Mouse (Mus musculus) liver, postnatal 0 days (tissue): ENCODE measurements at regions not wholly inside any gene's neighbourhood (a gene's known extent, or its start where the extent isn't known, plus 50 kb on each side); places are given as distances from the start of the nearest gene placed in this dataset.

Experiments
- ATAC-seq: fragments of 200-750 bp; cut with Nextera tagmentation; 2 replicates; pipeline ENCODE4 v1.8.0; 2017; ENCODE audit warnings: mild to moderate bottlenecking, moderate library complexity
- DNase-seq: peaks from one replicate; pipeline ENCODE4 v3.0.0-alpha.2; 2016
- H3K27ac ChIP-seq: fragments of 300-500 bp; sonication (generic); 2 replicates; pipeline ENCODE4 v1.5.1; 2014; ENCODE audit warnings: antibody characterized with exemption, moderate library complexity, mild to moderate bottlenecking, low read depth
- H3K27me3 ChIP-seq: fragments of 300-500 bp; sonication (generic); 2 replicates; pipeline ENCODE4 v1.6.1; 2014; ENCODE audit warnings: low read length, control low read depth, mixed read lengths; ENCODE audit not compliant: insufficient read depth
- H3K36me3 ChIP-seq: fragments of 300-500 bp; sonication (generic); replicated peaks from 2 replicates; pipeline ENCODE4 v1.6.1; 2014; ENCODE audit warnings: mild to moderate bottlenecking, control low read depth, low read length, moderate library complexity, mixed read lengths; ENCODE audit not compliant: insufficient read depth
- H3K4me1 ChIP-seq: fragments of 300-500 bp; sonication (generic); 2 replicates; pipeline ENCODE4 v1.6.1; 2014; ENCODE audit warnings: antibody characterized with exemption, mild to moderate bottlenecking, control low read depth; ENCODE audit not compliant: insufficient read depth
- H3K4me2 ChIP-seq: fragments of 300-500 bp; sonication (generic); 2 replicates; pipeline ENCODE4 v1.6.1; 2014; ENCODE audit warnings: low read depth, mild to moderate bottlenecking, low read length, moderate library complexity, mixed read lengths
- H3K4me3 ChIP-seq: fragments of 300-500 bp; sonication (generic); 2 replicates; pipeline ENCODE4 v1.5.1; 2014; ENCODE audit warnings: low read depth, low read length
- H3K9ac ChIP-seq: fragments of 300-500 bp; sonication (generic); replicated peaks from 2 replicates; pipeline ENCODE4 v1.6.1; 2014; ENCODE audit warnings: mild to moderate bottlenecking, moderate library complexity
- H3K9me3 ChIP-seq: fragments of 300-500 bp; sonication (generic); 2 replicates; pipeline ENCODE4 v1.6.1; 2016; ENCODE audit warnings: mild to moderate bottlenecking, control low read depth, low read length, mixed read lengths
- CTCF ChIP-seq: sonication (generic); IDR thresholded peaks from 2 replicates; pipeline ENCODE4 v1.5.1; 2016; ENCODE audit warnings: antibody characterized with exemption, low read depth
- EP300 ChIP-seq: IDR thresholded peaks from 2 replicates; pipeline ENCODE4 v1.6.1; 2016; ENCODE audit warnings: antibody characterized with exemption, low read depth, mild to moderate bottlenecking
- WGBS: fragments of 180-500 bp; shearing (Covaris S2); extraction: QIAGEN DNeasy Blood & Tissue Kit; methylation state at CpG from one replicate; pipeline ENCODE4 v1.1.7; 2014; ENCODE audit not compliant: insufficient replicate concordance; 5-methylcytosine and 5-hydroxymethylcytosine counted together

- ATAC-seq (no peak), DNase-seq (no peak)
- no peaks in the 10 kb centered on the region for H3K36me3 ChIP-seq
- no peak overlapping the region for H3K4me3 ChIP-seq
- H3K27me3 ChIP-seq = no peaks in the 10 kb centered on the region
- no peaks in the 10 kb centered on the region for H3K4me1 ChIP-seq
- no peak overlapping the region for H3K9ac ChIP-seq
- 61% methylated on average over 11 of the region's 12 CpGs for WGBS
- TF ChIP-seq CTCF (no peak), EP300 (no peak)
- no peaks in the 10 kb centered on the region for H3K9me3 ChIP-seq
- no peak overlapping the region for H3K27ac ChIP-seq
- H3K4me2 ChIP-seq = no peak overlapping the region
Observed at GRCm38 (mm10) chr15:88399989-88400388, 200.1 kb upstream of the Zdhhc25 start.

GRCm38 (mm10) chr15:88400787-88401186 is 199.3 kb upstream of the Zdhhc25 start:
- DNase-seq = no peak
- Histone ChIP-seq H3K27ac (no peak overlapping the region), H3K4me3 (no peak overlapping the region), H3K4me1 (no peaks in the 10 kb centered on the region), H3K4me2 (no peak overlapping the region), H3K9me3 (no peaks in the 10 kb centered on the region), H3K36me3 (no peaks in the 10 kb centered on the region), H3K9ac (no peak overlapping the region), H3K27me3 (no peaks in the 10 kb centered on the region)
- TF ChIP-seq CTCF (no peak), EP300 (no peak)
- 53% methylated on average over 9 of the region's 9 CpGs for WGBS
- ATAC-seq = no peak

- Histone ChIP-seq H3K9me3 (peaks cover 7% of the 10 kb centered on the region; the same call in 1 of the 2 replicates), H3K36me3 (no peaks in the 10 kb centered on the region), H3K4me1 (no peaks in the 10 kb centered on the region), H3K4me2 (no peak overlapping the region), H3K27ac (no peak overlapping the region), H3K9ac (no peak overlapping the region), H3K4me3 (no peak overlapping the region), H3K27me3 (no peaks in the 10 kb centered on the region)
- DNase-seq = no peak
- TF ChIP-seq EP300 = no peak
- no peak for TF ChIP-seq CTCF
- no peak for ATAC-seq
- WGBS = 77% methylated on average over 20 of the region's 20 CpGs
Observed at GRCm38 (mm10) chr15:88408461-88409379, 191.4 kb upstream of the Zdhhc25 start.

DNA sequence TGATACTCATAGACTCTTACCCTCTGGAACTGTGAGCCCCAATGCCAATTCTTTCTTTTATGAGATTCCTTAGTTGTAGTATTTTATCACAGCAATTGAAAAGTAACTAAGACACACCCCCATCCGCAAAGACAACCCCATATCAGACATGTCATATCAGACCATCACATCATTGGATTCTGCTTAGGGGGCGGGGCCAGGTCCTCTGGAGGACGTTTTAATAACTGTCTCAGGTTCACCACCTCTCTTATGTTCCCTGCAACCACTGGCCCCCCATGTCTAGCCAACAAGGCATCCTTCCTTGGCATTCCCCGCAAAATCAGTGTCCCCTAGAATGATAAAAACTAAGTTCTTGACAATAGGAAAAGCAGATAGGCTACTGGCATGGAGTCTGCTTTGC is 185.9 kb upstream of the Zdhhc25 start:
- Histone ChIP-seq H3K27me3 (no peaks in the 10 kb centered on the region), H3K4me1 (no peaks in the 10 kb centered on the region), H3K27ac (no peak overlapping the region), H3K4me2 (no peak overlapping the region), H3K9me3 (peaks cover 10% of the 10 kb centered on the region), H3K36me3 (no peaks in the 10 kb centered on the region), H3K4me3 (no peak overlapping the region), H3K9ac (no peak overlapping the region)
- WGBS = 58% methylated on average over 4 of the region's 4 CpGs
- no peak for TF ChIP-seq EP300
- no peak for TF ChIP-seq CTCF
- no peak for ATAC-seq
- no peak for DNase-seq

GRCm38 (mm10) chr15:88418881-88419280 is 181.2 kb upstream of the Zdhhc25 start:
- DNase-seq (no peak), ATAC-seq (no peak)
- Histone ChIP-seq H3K4me3 (no peak overlapping the region), H3K27ac (no peak overlapping the region), H3K9ac (no peak overlapping the region), H3K4me1 (no peaks in the 10 kb centered on the region), H3K9me3 (peaks cover 16% of the 10 kb centered on the region), H3K27me3 (no peaks in the 10 kb centered on the region), H3K36me3 (no peaks in the 10 kb centered on the region), H3K4me2 (no peak overlapping the region)
- 67% methylated on average over 8 of the region's 8 CpGs for WGBS
- no peak for TF ChIP-seq EP300
- TF ChIP-seq CTCF = no peak

DNA sequence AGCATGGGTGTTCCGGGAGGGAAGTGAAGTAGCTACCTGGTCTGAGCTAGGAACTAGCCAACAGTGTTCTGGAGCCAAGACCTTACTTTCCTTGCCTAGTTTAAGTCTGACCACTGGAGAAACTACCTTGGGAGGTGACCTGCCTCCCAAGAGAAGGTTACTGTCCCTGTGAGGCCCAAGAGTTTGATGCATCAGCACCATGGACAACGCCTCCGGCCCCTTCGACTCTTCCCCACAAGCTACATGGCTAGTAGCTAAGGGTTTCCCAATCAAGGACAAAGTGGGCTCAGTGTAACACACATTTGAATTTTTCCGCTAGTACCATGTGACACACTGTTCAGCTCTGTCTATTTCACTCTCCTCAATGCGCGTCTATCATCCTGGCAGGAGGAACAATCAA is 171.7 kb upstream of the Zdhhc25 start:
- ATAC-seq (no peak), DNase-seq (no peak)
- Histone ChIP-seq H3K4me1 (no peaks in the 10 kb centered on the region), H3K4me3 (no peak overlapping the region), H3K27ac (no peak overlapping the region), H3K27me3 (no peaks in the 10 kb centered on the region), H3K4me2 (no peak overlapping the region), H3K9ac (no peak overlapping the region), H3K9me3 (peaks cover 6% of the 10 kb centered on the region), H3K36me3 (no peaks in the 10 kb centered on the region)
- TF ChIP-seq CTCF (no peak), EP300 (no peak)
- WGBS = 59% methylated on average over 7 of the region's 7 CpGs
